Mouse (Mus musculus) hematopoietic stem cell, adult 5-6 weeks (primary cell): ENCODE data around the gene Oosp2. TPM values are rescaled to one million over a fixed set of nuclear protein-coding genes. Genes with fewer than 3 reads are reported as not detected.

Source experiments
- ATAC-seq, 2 experiments: fragments of 125-278 bp in 1 of 2; replicated peaks in 1 of 2; 2 replicates each; pipeline ENCODE4 v1.8.0; 2016 to 2017; ENCODE audit warnings: inconsistent platforms in 2 of 2, mild to moderate bottlenecking in 2 of 2, moderate number of reproducible peaks in 2 of 2, low read depth in 1 of 2, moderate TSS enrichment in 1 of 2; ENCODE audit not compliant: low FRiP score in 2 of 2, poor library complexity in 2 of 2, severe bottlenecking in 2 of 2, insufficient read depth in 1 of 2, low TSS enrichment in 1 of 2
- total RNA-seq: library from RNA; stranded (forward); fragments of 172-1452, 232-1000 nt; gene quantifications from 2 replicates; pipeline ENCODE4 v1.2.3, GENCODE M21; 2017

Gene Oosp2
- total RNA-seq, 1 experiment from 2014 or later = 1.2 TPM

DNA sequence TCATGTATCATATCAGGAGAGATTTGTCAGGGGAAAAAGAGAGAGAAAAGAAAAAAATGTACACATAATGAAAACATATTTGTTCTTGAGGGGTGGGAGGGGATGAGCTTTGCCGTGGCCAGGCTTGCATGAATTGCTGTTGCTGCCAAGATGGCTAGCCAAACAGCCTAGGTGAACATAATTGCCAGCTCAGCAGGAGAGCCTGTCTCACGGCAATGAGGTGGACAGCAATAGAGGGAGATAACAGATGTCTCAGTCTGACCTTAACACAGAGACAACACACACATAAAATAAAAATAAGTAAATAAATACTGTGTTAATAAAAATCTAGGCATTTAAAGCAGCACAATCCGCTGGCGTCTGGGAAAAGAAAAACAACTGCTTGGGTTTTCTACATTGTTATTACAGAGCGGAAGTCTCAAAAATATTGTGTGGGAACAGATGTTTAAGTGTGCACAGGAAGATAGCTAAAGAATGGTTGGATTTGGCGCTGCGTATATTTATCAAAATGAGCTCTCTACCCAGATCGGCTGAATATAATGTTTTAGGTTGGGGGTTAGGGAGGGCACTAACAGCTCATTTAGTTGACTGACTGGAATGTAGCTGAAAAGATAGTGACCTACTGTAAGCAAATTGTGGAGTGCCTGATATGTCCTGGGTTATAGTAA, 46.4 kb downstream of the Oosp2 start:
- no peak for ATAC-seq

DNA sequence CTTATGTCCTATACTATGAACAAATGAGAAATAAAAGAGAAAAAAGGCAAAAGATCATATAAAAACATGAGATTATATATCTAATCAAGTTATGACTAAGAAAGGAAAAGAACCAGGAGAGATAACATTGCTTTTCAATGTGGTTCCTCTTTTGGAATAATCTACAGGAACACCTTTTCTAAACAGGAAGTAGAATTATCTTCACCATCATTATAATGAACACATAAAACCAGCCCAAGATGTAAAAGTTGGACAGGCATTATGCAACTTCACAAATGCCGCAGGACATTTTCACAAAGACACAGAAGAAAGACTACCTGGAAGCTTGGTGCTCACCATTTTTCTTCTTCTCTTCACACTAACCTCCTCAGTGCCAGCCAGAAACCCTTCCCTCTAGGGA, 47.3 kb downstream of the Oosp2 start:
- ATAC-seq = peak; percentile 57 to 63

GRCm38 (mm10) chr19:11612293-11612692, 48.1 kb downstream of the Oosp2 start:
- no peak for ATAC-seq

GRCm38 (mm10) chr19:11611541-11611945, 48.8 kb downstream of the Oosp2 start:
- ATAC-seq = peak; percentile 51 to 58; a peak in 3 of 4 replicates

DNA sequence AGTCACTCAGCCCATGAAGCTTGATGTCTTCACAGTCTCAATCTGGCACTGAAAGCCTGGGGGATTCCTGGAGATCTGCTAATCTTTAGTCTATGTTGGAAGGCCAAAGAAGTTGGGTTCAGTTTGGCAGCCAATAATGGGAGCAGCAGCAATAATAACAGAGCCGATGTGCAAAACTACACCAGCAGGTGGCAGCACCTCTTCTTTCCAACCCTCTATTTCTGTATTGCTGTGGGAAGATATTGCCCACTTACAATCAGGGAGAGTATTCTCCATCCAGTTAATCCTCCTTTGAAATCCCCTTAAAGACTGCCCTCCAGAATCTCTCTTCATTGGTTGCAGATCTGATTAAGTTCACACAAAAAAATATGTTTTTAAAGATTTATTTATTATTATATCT, 52.2 kb downstream of the Oosp2 start:
- peak in 1 of 2 experiments; percentile 49; a peak in 2 of 4 replicates for ATAC-seq

DNA sequence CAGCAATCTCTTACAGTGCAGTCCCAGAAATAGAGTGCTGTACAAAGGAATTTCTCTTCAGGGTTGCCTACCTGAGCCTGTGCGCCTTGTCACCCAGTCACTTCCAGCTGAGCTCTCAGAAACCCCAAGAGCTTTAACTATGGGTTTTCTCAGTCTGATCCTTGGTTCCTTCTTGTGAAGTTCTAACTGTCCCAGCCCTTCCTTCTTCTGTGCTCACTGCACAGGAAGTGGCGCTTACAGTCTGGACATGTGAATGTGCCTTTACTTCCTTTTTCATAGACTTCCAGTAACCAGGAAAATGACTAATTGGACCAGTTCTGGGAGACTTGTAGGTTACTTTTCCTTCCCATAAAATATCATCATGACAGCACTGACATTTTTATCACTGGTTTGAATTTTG, 55.8 kb downstream of the Oosp2 start, which contains the start of gene Ms4a6d:
TSS of gene Ms4a6d (minus strand) at position 247 of the 400 bp plus-strand sequence.
- no peak for ATAC-seq

DNA sequence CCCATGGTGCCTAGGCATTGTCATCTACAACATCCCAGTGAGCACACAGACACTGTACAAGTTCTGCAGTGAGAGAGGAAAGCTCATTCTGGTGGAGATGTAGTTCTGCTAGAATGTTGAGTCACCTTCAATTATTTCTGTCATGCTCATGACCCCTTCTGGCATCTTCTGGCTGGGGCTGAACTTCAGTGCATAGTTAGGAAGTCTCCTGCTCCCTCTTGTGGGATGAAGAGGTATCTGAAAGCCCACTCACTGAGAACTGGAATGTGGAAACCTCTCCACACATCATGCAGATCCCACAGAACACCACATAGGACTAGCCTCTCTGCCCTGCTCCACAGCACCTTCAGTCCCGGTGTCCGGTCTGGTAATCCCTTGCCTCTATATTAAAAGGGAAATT, 58.3 kb downstream of the Oosp2 start:
- peak; percentile 85 to 95 for ATAC-seq

DNA sequence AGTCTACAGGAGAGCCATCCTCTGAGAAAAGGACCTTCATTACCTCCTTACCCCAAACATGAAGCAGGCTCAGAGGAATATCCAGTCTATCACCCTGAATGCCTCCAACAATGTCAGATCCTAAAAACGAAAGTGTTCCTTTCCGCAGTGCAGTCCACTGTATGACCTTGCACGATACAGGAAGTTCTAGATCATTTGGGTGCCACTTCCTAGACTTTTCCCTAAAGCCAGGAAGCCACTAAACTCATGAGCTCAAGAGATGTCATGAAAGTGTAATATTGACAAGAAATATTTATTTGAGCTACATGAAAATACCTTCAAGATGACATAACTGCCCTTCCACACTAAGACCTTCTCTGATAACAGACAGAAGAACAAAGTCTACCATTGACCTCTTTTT, 59.0 kb downstream of the Oosp2 start:
- ATAC-seq = no peak

Other genes with a start within 250 kb of the Oosp2 start
- 1.1 and 4.7 TPM in 2 replicates for gene Ms4a4b, start 217.0 kb downstream of the Oosp2 start, total RNA-seq
- gene Ms4a6c, start 191.2 kb downstream of the Oosp2 start, total RNA-seq = 23.6 and 32.0 TPM in 2 replicates
- gene Gm8369, start 174.6 kb downstream of the Oosp2 start, total RNA-seq = 0.69 and 11.6 TPM in 2 replicates
- gene Ms4a6b, start 144.0 kb downstream of the Oosp2 start, total RNA-seq = 15.9 and 39.4 TPM in 2 replicates
- gene Ms4a4d, start 123.8 kb downstream of the Oosp2 start, total RNA-seq = 0.25 TPM in 1 of 2 replicates, not detected in the other
- 0.55 and 1.1 TPM in 2 replicates for gene Ms4a6d, start 55.7 kb downstream of the Oosp2 start, total RNA-seq
- gene Ms4a2, start 36.8 kb downstream of the Oosp2 start, total RNA-seq = 7.5 and 21.3 TPM in 2 replicates
- gene Ms4a3, start 19.7 kb downstream of the Oosp2 start, total RNA-seq = 17.6 and 52.5 TPM in 2 replicates
- gene Oosp1, start 30.6 kb upstream of the Oosp2 start, total RNA-seq = 0.40 and 0.81 TPM in 2 replicates
- gene Oosp3, start 36.5 kb upstream of the Oosp2 start, total RNA-seq = not detected in 2 replicates
- not detected in 2 replicates for gene Gif, start 87.0 kb upstream of the Oosp2 start, total RNA-seq
- 60.9 and 76.5 TPM in 2 replicates for gene Mrpl16, start 109.8 kb upstream of the Oosp2 start, total RNA-seq
- 13.1 and 14.9 TPM in 2 replicates for gene Stx3, start 158.8 kb upstream of the Oosp2 start, total RNA-seq
- not detected in 2 replicates for gene Olfr1417, start 178.7 kb upstream of the Oosp2 start, total RNA-seq
- not detected in 2 replicates for gene Olfr1418, start 200.5 kb upstream of the Oosp2 start, total RNA-seq
- gene Olfr1419, start 214.5 kb upstream of the Oosp2 start, total RNA-seq = not detected in 2 replicates
- not detected in 2 replicates for gene Olfr1420, start 226.0 kb upstream of the Oosp2 start, total RNA-seq